Mouse (Mus musculus) liver, embryonic 18 days (tissue): ENCODE data around the gene Ddi2. TPM values are rescaled to one million over a fixed set of nuclear protein-coding genes. Genes with fewer than 3 reads are reported as not detected.

Source experiments
- polyA plus RNA-seq: library from polyadenylated mRNA; depleted of rRNA; stranded (reverse); fragments of >200 nt; gene quantifications from 2 replicates; pipeline ENCODE4 v1.2.3, GENCODE M21; 2012; rRNA removed

Gene Ddi2
- polyA plus RNA-seq: 13.2 and 13.5 TPM in 2 replicates

GRCm38 (mm10) chr4:141722731-141723672, at the start of gene Ddi2:
TSS of gene Ddi2 (minus strand) at chr4:141723419.

GRCm38 (mm10) chr4:141746578-141747346, 23.5 kb upstream of the Ddi2 start, which contains the start of gene Agmat:
TSS of gene Agmat (plus strand) at chr4:141746672.

GRCm38 (mm10) chr4:141685499-141685898, 37.7 kb downstream of the Ddi2 start, which contains the start of gene Rsc1a1:
TSS of gene Rsc1a1 (minus strand) at chr4:141685599.

DNA sequence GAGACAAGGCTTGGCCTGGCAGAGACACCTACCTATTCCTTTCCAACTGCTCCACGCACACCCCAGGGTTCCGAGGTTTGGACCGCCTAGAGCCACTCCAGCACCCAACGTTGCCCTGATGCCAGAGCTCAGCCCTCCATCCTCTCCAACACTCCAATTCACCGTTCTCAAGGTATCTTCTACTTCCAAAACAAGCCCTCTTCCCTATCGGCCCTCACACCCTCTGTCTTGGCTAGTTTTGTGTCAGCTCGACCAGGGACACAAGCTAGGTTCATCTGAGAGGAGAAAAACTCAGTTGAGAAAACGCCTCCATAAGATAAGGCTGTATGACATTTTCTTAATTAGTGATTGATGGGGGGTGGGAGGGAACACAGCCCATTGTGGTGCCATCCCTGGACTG, 58.4 kb downstream of the Ddi2 start, which contains the start of gene Plekhm2:
TSS of gene Plekhm2 (minus strand) at position 101 of the 400 bp plus-strand sequence.

Other genes starting within 250 kb of the Ddi2 start
- gene Spen, start 184.8 kb downstream of the Ddi2 start, polyA plus RNA-seq: 1.1 and 1.8 TPM in 2 replicates
- gene Fblim1, start 117.3 kb downstream of the Ddi2 start, polyA plus RNA-seq: 1.7 and 1.8 TPM in 2 replicates
- 7.4 and 8.5 TPM in 2 replicates for gene Tmem82, start 104.8 kb downstream of the Ddi2 start, polyA plus RNA-seq
- 0.41 and 0.46 TPM in 2 replicates for gene Slc25a34, start 99.6 kb downstream of the Ddi2 start, polyA plus RNA-seq
- 5.0 and 6.1 TPM in 2 replicates for gene Plekhm2, start 58.5 kb downstream of the Ddi2 start, polyA plus RNA-seq
- 9.1 and 12.8 TPM in 2 replicates for gene Rsc1a1, start 37.8 kb downstream of the Ddi2 start, polyA plus RNA-seq
- gene Agmat, start 23.3 kb upstream of the Ddi2 start, polyA plus RNA-seq: 39.3 and 45.7 TPM in 2 replicates
- gene Dnajc16, start 67.5 kb upstream of the Ddi2 start, polyA plus RNA-seq: 3.0 and 3.6 TPM in 2 replicates
- 7.8 and 8.2 TPM in 2 replicates for gene Casp9, start 70.2 kb upstream of the Ddi2 start, polyA plus RNA-seq
- gene Cela2a, start 102.7 kb upstream of the Ddi2 start, polyA plus RNA-seq: 0.05 and 8.8 TPM in 2 replicates
- gene Ctrc, start 122.9 kb upstream of the Ddi2 start, polyA plus RNA-seq: not detected in 2 replicates
- gene Efhd2, start 151.5 kb upstream of the Ddi2 start, polyA plus RNA-seq: 24.2 and 26.8 TPM in 2 replicates